Mouse (Mus musculus): ENCODE measurements around the gene Col8a1.

Col8a1 gene

GRCm38 (mm10) chr16:57671637-57672036, 82.9 kb downstream of the Col8a1 start:
- no peak for DNase-seq

GRCm38 (mm10) chr16:57669348-57669747, 85.2 kb downstream of the Col8a1 start:
- peak; percentile 53 for DNase-seq

- peak; percentile 33 for DNase-seq
These were observed 91.9 kb downstream of the Col8a1 start for GRCm38 (mm10) chr16:57662661-57663060.

- DNase-seq = peak; percentile 65
These were observed 104.6 kb downstream of the Col8a1 start for GRCm38 (mm10) chr16:57649888-57650287.

GRCm38 (mm10) chr16:57641346-57641885, 113.1 kb downstream of the Col8a1 start:
- DNase-seq = no peak

GRCm38 (mm10) chr16:57634766-57635165, 119.8 kb downstream of the Col8a1 start:
- DNase-seq = no peak

GRCm38 (mm10) chr16:57634191-57634590, 120.3 kb downstream of the Col8a1 start:
- DNase-seq = peak; percentile 81

- peak; percentile 37 for DNase-seq
These were observed 142.8 kb downstream of the Col8a1 start for GRCm38 (mm10) chr16:57611768-57612167.

- peak; percentile 88 for DNase-seq
These were observed 147.9 kb downstream of the Col8a1 start, which contains the start of gene Cmss1 for GRCm38 (mm10) chr16:57606444-57607227. Cmss1 (minus strand) TSS chr16:57606864.

GRCm38 (mm10) chr16:57601031-57601430, 153.5 kb downstream of the Col8a1 start:
- DNase-seq = no peak

- no peak for DNase-seq
These were observed 157.1 kb downstream of the Col8a1 start for GRCm38 (mm10) chr16:57597295-57597957.

GRCm38 (mm10) chr16:57593422-57594157, 160.9 kb downstream of the Col8a1 start:
- DNase-seq = peak; percentile 62

- DNase-seq = no peak
These were observed 169.3 kb downstream of the Col8a1 start for GRCm38 (mm10) chr16:57585201-57585600.

GRCm38 (mm10) chr16:57582008-57582407, 172.5 kb downstream of the Col8a1 start:
- DNase-seq = peak; percentile 68

GRCm38 (mm10) chr16:57580041-57580440, 174.5 kb downstream of the Col8a1 start:
- peak; percentile 43 for DNase-seq

- DNase-seq = no peak
These were observed 177.0 kb downstream of the Col8a1 start for GRCm38 (mm10) chr16:57577519-57577918.

GRCm38 (mm10) chr16:57575764-57576388, 178.7 kb downstream of the Col8a1 start:
- DNase-seq = no peak
